In genomic region chr2:159703100-159703499, GRCm38 (mm10) we compare ENCODE assay signal across 11 mouse cellular contexts.
"Had no signal": no experiment of that assay in that cellular context is flagged by ENCODE, and none has a peak within 500 bp of the region (broad histone marks: within the 10 kb centered on the region; RNA-seq: fewer than 3 reads in every experiment).

No protein-coding gene starts in this region.

- H3K9ac ChIP-seq: limb, embryonic 12.5 days; liver, embryonic 13.5 days; liver, postnatal 0 days; neural tube, embryonic 12.5 days had no signal

- H3K4me1 ChIP-seq: limb, embryonic 12.5 days; liver, embryonic 13.5 days; neural tube, embryonic 12.5 days had no signal

- H3K27me3 ChIP-seq: limb, embryonic 12.5 days; liver, embryonic 13.5 days; neural tube, embryonic 12.5 days had no signal

- H3K9me3 ChIP-seq: limb, embryonic 12.5 days; liver, embryonic 13.5 days had no signal

- H3K4me2 ChIP-seq: limb, embryonic 12.5 days; liver, embryonic 13.5 days; neural tube, embryonic 12.5 days had no signal

- DNase-seq: kidney, adult 18-20 months; kidney, postnatal 10 days; liver; liver, embryonic 13.5 days; liver, postnatal 0 days; midbrain, embryonic 14.5 days; spleen, adult 18-20 months; thymus, adult 18-20 months; thymus, postnatal 14 days had no signal

- ATAC-seq: liver, postnatal 0 days had no signal

- H3K36me3 ChIP-seq: limb, embryonic 12.5 days; liver, embryonic 13.5 days; neural tube, embryonic 12.5 days had no signal

- H3K4me3 ChIP-seq: limb, embryonic 12.5 days; liver, embryonic 13.5 days; neural tube, embryonic 12.5 days had no signal

- H3K27ac ChIP-seq: limb, embryonic 12.5 days; liver, embryonic 13.5 days; neural tube, embryonic 12.5 days had no signal
